Mouse (Mus musculus): ENCODE measurements around the gene Eml4. TPM values are rescaled to one million over a fixed set of nuclear protein-coding genes. Genes with fewer than 3 reads are reported as not detected.

Eml4 gene
- 10 to 100 TPM; 17.6 to 20.2 (median 19.1) TPM for total RNA-seq (2022)

- peak; percentile 92 to 93 for DNase-seq (ENCODE audit: low spot score in 2 of 2)
These were observed at the start of gene Eml4 for GRCm38 (mm10) chr17:83350379-83351091. Eml4 (plus strand) TSS chr17:83350931.

GRCm38 (mm10) chr17:83301433-83301832, 49.3 kb upstream of the Eml4 start:
- DNase-seq (ENCODE audit: low spot score in 2 of 2) = no peak

- no peak for DNase-seq (ENCODE audit: low spot score in 2 of 2)
These were observed 46.5 kb upstream of the Eml4 start for GRCm38 (mm10) chr17:83304089-83304822.

- DNase-seq (ENCODE audit: low spot score in 2 of 2) = no peak
These were observed 43.6 kb upstream of the Eml4 start for GRCm38 (mm10) chr17:83306964-83307640.

GRCm38 (mm10) chr17:83307641-83308296, 43.0 kb upstream of the Eml4 start:
- DNase-seq (ENCODE audit: low spot score in 2 of 2) = no peak

GRCm38 (mm10) chr17:83308451-83308850, 42.3 kb upstream of the Eml4 start:
- DNase-seq (ENCODE audit: low spot score in 2 of 2) = no peak

GRCm38 (mm10) chr17:83309243-83309642, 41.5 kb upstream of the Eml4 start:
- DNase-seq (ENCODE audit: low spot score in 2 of 2) = no peak

- DNase-seq (ENCODE audit: low spot score in 2 of 2) = no peak
These were observed 38.9 kb upstream of the Eml4 start for GRCm38 (mm10) chr17:83311806-83312205.

- DNase-seq (ENCODE audit: low spot score in 2 of 2) = peak in 1 of 2 experiments; percentile 16
These were observed 38.4 kb upstream of the Eml4 start for GRCm38 (mm10) chr17:83312244-83312918.

GRCm38 (mm10) chr17:83313046-83313689, 37.6 kb upstream of the Eml4 start:
- no peak for DNase-seq (ENCODE audit: low spot score in 2 of 2)

- DNase-seq (ENCODE audit: low spot score in 2 of 2) = no peak
These were observed 35.3 kb upstream of the Eml4 start for GRCm38 (mm10) chr17:83315476-83315875.

GRCm38 (mm10) chr17:83322621-83323335, 28.0 kb upstream of the Eml4 start:
- DNase-seq (ENCODE audit: low spot score in 2 of 2) = peak in 1 of 2 experiments; percentile 17

- DNase-seq (ENCODE audit: low spot score in 2 of 2) = no peak
These were observed 27.1 kb upstream of the Eml4 start for GRCm38 (mm10) chr17:83323410-83324268.

- no peak for DNase-seq (ENCODE audit: low spot score in 2 of 2)
These were observed 26.5 kb upstream of the Eml4 start for GRCm38 (mm10) chr17:83324269-83324616.

- no peak for DNase-seq (ENCODE audit: low spot score in 2 of 2)
These were observed 15.5 kb upstream of the Eml4 start for GRCm38 (mm10) chr17:83335183-83335584.

GRCm38 (mm10) chr17:83337051-83337898, 13.5 kb upstream of the Eml4 start:
- DNase-seq (ENCODE audit: low spot score in 2 of 2) = no peak

GRCm38 (mm10) chr17:83339368-83340085, 11.2 kb upstream of the Eml4 start:
- no peak for DNase-seq (ENCODE audit: low spot score in 2 of 2)
